Mouse (Mus musculus) layer of hippocampus, postnatal 36 days (tissue): ENCODE measurements around the gene Cnot8. TPM values are rescaled to one million over a fixed set of nuclear protein-coding genes. Genes with fewer than 3 reads are reported as not detected.
"Not testable (repeated sequence)": the region's sequence is repeated elsewhere in the genome, so short reads cannot be mapped to it uniquely, and the experiment has no call there.

Experiments used
- DNase-seq, 2 experiments: peaks; one replicate each; pipeline ENCODE4 v3.0.0; 2022
- total RNA-seq, 2 experiments: library from RNA; stranded (reverse); gene quantifications; 2 replicates each; pipeline ENCODE4 v1.2.3; 2021

Cnot8 gene
- 10 to 100 TPM; 53.2 to 55.0 TPM for total RNA-seq

DNA sequence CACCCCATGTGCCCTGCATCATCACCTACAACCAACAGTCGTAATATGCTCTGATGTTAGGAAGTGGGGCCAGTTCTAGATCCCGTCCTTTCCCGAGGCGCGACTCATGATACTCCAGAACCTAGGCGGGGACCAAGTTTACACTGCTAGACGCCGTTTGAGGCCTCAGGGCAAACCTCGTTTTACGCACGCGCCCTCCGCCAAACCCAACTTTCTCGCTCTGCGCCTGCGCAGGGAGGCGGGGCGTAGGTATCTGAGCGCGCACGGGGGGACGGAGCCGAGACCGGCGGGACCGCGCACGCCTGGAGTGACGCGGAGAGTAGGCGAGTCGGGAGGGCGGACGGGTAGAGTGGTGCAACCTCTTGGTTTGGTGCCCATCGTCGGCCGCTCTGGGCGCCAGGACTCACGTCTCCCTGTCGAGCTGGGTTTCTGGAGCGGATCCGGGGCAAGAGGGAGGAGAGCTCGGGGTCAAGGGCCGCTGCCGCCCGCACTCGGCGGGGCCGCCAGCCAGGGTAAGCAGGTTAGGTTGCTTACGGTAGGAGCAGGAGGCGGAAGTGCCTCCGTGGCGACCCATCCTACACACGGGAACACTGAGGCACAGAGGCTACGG, at the start of gene Cnot8:
Gene Cnot8 (plus strand): TSS at position 457 of the 610 bp plus-strand sequence.
- peak; percentile 100 for DNase-seq

DNA sequence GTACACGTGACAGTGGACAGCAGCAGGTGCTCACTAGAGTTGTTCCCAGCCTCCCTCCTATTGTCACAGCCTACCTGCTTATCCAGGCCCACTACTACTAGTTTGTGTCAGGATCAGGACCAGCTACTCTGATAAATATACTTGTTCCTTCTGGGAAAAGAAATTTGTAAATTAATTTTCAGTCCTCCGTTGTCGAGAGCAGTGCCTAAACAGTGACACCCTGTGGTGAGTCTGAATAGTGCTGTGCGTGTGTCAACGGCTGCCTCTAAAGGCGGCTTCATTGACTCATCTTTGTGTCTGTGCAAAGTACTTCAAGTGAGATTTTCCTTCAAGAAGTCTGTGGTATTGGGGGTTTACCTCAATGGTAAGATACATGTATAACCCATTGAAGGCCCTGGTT, 46.5 kb upstream of the Cnot8 start:
- peak; percentile 33 to 55 for DNase-seq

DNA sequence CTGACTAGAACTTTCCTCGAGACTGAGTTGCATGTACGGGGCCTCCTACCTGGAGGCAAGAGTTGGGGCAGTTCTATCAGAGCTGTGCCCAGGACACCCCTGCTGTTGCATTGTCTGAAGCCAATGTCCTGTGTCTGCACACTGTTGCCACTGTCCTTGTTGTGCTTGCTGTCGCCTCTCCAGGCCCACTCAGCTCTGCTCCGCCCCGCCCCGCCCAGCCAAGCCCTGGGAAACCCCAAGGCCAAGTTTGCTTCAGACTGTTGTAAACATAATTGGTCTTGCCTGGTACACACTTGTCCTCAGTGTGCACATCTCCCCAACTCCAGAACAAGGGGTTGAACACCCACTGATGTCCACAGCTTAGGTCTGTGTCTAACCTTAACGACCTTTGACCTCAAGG, 44.2 kb upstream of the Cnot8 start:
- not testable (repeated sequence) for DNase-seq

DNA sequence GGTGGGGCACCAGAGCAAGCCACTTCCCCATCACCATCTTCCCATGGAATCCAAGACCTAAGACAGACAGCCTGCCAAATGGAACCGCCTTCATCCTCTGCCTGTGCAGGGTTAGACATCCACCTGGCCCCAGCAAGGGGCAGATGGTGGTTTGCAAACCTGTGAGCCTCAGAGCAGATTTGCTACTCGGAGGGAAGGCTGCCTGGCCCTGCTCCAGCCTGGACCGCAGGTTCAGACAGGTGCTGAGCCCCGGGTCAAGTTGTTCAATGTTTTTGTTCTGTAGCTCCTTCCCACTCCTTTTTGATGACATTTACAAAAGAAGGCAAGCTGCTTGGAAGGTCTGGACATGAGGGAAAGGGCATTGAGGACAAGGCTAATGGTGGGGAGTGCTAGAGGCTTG, 42.7 kb upstream of the Cnot8 start:
- not testable (repeated sequence) for DNase-seq

GRCm38 (mm10) chr11:58062586-58062985, 41.4 kb upstream of the Cnot8 start:
- DNase-seq = no peak

- DNase-seq = no peak
These were observed 38.9 kb upstream of the Cnot8 start for GRCm38 (mm10) chr11:58065025-58065424.

GRCm38 (mm10) chr11:58072978-58073377, 31.0 kb upstream of the Cnot8 start:
- DNase-seq = no peak

DNA sequence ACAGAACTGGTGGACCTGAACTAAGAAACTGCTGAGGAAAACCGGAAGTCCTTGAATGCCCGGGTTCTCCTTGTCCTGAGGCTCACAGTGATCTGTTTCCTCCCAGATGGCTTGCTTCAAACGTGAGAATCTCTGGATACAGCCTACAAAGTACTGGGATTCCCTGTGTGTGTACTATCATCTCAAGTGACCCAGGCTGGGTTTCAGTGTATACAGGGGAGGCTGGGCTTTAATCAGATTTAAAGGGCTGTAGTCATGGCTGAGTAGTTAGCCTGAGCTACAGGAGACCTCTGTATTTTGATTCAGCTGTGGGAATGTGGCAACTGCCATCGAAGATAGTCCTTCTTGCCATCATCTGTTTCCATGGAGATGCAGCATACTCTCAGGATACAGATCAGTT, 26.7 kb upstream of the Cnot8 start:
- no peak for DNase-seq

GRCm38 (mm10) chr11:58081716-58082115, 22.2 kb upstream of the Cnot8 start:
- DNase-seq = no peak

GRCm38 (mm10) chr11:58092541-58092940, 11.4 kb upstream of the Cnot8 start:
- DNase-seq = no peak

DNA sequence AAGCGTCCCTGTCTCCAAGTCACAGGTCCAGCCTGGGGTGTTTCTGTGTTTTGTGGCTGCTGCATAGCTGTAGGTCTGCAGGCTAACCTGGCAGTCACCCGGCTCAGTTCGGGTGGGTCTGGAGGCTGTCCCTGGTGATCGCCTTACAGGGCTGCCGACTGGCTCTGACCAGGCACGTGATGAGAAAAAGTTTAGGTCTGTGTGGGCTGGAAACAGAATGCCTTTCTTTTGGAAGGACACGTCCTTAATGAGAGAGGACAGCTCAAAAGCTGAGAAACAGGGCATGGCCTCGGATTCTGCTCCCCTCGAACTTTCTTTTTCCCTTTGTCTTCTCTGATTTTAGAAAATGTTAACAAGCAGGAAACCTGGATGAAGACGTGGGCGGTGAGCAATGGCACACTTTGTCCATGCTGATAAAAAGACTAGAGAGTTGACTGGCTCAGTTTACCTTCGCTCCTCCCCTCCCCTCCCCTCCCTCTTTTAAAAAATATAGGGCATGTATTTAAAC, 10.9 kb upstream of the Cnot8 start, which contains the start of gene Gm12248:
Gene Gm12248 (minus strand): TSS at position 114 of the 508 bp plus-strand sequence.
- DNase-seq = no peak

- DNase-seq = no peak
These were observed 9.2 kb upstream of the Cnot8 start for GRCm38 (mm10) chr11:58094766-58095165.

DNA sequence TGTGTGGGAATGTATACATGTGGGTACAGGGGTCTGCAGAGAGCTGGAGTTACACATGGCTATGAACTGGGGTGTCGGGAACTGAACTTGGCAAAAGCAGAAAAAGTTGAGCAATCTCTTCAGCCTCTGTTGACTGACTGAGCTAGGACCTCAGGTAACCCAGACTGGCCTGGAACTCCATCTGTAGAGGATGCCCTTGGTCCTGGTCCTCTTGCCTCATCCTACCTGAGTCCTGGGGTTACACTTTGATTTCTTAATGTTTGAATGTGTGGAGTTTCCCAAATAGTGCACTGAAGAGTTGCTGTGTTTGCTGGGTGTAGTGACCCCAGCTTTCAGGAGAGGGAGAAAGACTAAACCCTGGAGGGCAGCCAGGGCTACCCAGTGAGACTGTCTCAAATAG, 8.4 kb upstream of the Cnot8 start:
- DNase-seq = no peak

DNA sequence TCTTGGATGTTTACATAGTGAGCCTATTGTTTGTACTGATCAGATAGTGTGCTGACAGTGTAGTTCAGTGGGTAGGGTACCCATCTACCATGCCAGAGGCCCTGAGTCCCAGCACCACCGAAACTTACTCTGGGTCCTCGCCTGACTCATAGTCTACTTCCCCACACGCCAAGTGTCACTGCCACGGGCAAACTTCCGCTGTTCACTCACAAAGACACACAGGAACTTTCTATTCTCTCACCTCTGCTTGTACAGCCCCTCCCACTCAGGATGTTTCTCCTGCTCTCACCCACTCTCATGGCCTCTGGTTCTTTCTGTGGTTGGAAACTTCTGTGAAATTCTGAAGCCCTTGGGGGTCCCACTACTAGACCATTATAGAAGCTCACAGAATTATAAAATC, 7.8 kb upstream of the Cnot8 start:
- no peak for DNase-seq

- DNase-seq = no peak
These were observed 6.9 kb upstream of the Cnot8 start for GRCm38 (mm10) chr11:58096821-58097620.

- no peak for DNase-seq
These were observed 6.2 kb upstream of the Cnot8 start for GRCm38 (mm10) chr11:58097621-58098365.

GRCm38 (mm10) chr11:58098366-58098720, 5.6 kb upstream of the Cnot8 start:
- DNase-seq = not testable (repeated sequence)

DNA sequence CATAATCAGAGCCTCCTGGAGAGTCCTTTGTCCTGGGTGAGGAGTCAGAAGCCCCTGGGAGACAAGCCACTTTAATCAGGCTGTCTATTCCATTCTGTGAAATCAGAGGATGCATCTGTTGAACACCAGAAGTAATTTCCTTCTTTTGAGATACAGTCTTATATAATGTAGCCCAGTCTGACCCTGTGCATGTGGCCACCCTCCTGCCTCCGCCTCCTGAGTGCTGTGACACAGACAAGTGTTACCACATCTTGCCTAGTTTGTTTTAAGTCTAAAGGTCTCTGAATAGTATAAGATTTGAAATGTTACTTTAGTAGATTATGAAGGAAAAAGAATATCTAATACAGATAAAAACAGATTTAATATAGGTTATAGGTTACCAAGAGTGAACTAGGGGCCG, 3.9 kb upstream of the Cnot8 start:
- no peak for DNase-seq

DNA sequence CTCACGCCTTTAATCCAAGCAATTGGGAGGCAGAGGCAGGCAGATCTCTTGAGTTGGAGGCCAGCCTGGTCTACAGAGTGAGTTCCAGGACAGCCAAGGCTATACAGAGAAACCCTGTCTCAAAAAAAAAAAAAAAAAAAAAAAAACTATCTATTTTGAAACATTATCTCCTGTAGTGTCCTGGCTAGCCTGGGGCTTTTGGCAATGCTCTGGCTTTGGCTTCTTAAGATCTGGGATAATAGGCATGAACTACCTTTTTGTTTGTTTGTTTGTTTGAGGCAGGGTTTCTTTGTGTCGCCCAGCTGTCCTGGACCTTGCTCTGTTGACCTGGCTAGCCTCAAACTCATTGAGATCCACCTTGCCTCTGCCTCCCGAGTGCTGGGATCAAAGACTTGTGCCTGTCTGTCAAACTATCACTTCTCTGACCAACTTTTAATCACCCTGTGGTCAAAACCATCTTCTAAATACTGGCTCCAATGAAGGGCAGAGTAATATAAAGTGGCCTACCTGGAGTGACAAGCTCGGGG, 2.7 kb upstream of the Cnot8 start:
- no peak for DNase-seq

DNA sequence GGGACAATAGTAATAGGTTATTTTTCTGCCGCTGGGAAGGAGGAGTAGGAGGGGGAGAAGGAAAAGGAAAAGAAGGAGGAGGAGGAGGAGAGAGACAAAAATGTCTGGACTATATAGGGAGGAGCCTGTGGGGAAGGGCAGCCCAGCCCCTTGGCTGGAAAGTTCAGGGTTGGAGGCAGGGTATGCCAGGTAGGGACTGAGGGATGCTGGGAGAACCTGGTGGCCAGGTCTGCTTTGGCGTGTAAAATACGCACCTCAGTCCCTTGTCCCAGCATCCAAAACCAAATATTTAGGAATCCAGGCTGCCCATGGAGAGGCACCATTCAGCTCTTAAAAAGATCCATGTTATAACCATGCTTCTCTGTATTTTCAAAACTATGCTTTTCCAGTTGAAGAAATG, 1.8 kb upstream of the Cnot8 start:
- no peak for DNase-seq

DNA sequence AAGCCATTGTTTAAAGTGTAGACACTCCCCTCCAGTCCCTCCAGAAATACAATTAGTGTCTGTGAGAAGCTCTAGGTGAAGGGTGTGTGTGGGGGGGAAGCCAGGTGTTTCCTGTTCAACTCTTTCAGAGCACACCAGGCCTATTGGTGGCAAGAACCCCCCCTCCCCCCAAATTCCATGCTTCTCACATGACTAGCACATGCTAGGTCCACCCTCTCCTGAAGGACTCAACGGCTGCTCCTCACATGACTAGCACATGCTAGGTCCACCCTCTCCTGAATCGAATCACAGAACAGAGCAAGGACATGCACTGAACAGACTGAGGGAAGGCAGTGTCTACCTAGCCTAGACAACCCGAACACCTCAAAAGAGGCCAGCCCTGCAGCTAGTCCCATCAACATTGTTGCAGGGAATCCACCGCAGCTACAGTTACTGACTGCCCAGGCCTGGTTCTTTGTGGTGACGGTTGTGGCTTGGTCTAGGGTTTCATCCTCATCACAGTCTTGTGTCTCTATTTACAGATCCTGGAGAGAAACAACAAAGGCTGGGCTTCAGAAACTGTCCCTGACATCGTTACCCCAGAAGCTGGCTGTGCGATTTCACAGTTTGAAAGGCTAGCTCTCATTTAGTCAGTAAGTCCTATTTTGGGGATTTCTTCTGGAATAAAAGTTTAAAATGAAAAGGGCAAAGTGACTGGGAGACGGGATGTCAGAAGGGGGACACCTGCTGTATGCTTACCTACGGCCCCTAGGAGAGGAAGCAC, 1.2 kb upstream of the Cnot8 start:
- DNase-seq = no peak

- no peak for DNase-seq
These were observed 654 bp upstream of the Cnot8 start for GRCm38 (mm10) chr11:58103344-58103653.
